Mouse (Mus musculus): ENCODE measurements around the gene Pdzd8. TPM values are rescaled to one million over a fixed set of nuclear protein-coding genes. Genes with fewer than 3 reads are reported as not detected.

Gene Pdzd8
- polyA plus RNA-seq, 1 experiment, result 11.8 TPM

DNA sequence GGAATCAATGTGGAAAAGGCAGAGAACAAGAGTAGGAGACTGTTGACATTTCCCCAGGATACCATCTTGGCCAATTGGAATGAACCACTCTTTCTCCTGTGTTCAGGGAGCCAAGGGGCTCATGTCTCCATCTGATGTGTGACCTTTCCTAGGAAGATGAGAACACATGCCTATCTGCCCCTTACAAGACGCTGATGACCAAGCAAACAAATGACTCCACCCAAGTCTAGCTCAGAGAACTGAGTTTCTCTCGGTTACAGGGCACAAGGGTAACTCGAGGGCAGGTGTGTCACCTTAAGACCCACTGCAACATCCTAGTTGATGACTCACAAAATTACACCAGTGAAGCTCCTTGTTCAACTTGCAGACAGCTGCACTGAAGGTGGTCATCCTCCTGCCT lies 18.1 kb upstream of the Pdzd8 start:
- Histone ChIP-seq H3K27ac (ENCODE audit: insufficient read depth, low read depth, low read length) (no peak overlapping the region), H3K36me3 (ENCODE audit: control insufficient read depth, insufficient read depth, low read length) (no peaks in the 10 kb centered on the region), H3K4me1 (ENCODE audit: control insufficient read depth, insufficient read depth, insufficient read length, low read length) (peaks cover 23% of the 10 kb centered on the region; the same call in 1 of the 2 replicates), H3K4me3 (ENCODE audit: low read depth, low read length) (no peak overlapping the region), H3K27me3 (ENCODE audit: control insufficient read depth, insufficient read depth, low read length) (no peaks in the 10 kb centered on the region)
- no peak for TF ChIP-seq CTCF (IDR thresholded peaks at IDR 0.05; ENCODE audit: extremely low read depth, insufficient read length, insufficient replicate concordance, low read depth, low read length)
- no peak for TF ChIP-seq POLR2A (IDR thresholded peaks at IDR 0.05; ENCODE audit: low read depth, low read length)
- 64% methylated on average over 3 of the region's 3 CpGs for WGBS

DNA sequence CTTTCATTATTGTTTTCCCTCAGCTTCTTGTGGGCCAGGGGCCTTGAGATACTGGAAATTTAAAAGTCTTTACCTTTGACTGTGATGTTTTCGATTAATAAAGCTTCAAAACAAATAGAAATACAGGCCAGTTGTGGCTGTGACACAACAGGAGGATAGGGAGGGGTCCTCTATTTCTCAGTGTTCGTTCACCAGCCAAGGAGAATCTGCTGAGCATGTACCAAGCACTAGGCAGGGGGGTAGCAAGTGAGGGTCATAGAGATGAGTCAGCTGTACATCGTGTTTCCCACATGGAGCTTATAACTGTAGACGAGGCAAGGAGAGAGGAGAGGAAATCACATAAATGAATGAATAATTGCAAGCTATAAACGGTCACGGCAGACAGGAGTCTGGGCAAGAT lies 17.1 kb upstream of the Pdzd8 start:
- Histone ChIP-seq H3K27ac (ENCODE audit: insufficient read depth, low read depth, low read length) (no peak overlapping the region), H3K36me3 (ENCODE audit: control insufficient read depth, insufficient read depth, low read length) (no peaks in the 10 kb centered on the region), H3K27me3 (ENCODE audit: control insufficient read depth, insufficient read depth, low read length) (no peaks in the 10 kb centered on the region), H3K4me3 (ENCODE audit: low read depth, low read length) (no peak overlapping the region), H3K4me1 (ENCODE audit: control insufficient read depth, insufficient read depth, insufficient read length, low read length) (peaks cover 20% of the 10 kb centered on the region; the same call in 1 of the 2 replicates)
- TF ChIP-seq CTCF (IDR thresholded peaks at IDR 0.05; ENCODE audit: extremely low read depth, insufficient read length, insufficient replicate concordance, low read depth, low read length) (no peak), POLR2A (IDR thresholded peaks at IDR 0.05; ENCODE audit: low read depth, low read length) (no peak)
- WGBS, result 83% methylated on average over 6 of the region's 6 CpGs

DNA sequence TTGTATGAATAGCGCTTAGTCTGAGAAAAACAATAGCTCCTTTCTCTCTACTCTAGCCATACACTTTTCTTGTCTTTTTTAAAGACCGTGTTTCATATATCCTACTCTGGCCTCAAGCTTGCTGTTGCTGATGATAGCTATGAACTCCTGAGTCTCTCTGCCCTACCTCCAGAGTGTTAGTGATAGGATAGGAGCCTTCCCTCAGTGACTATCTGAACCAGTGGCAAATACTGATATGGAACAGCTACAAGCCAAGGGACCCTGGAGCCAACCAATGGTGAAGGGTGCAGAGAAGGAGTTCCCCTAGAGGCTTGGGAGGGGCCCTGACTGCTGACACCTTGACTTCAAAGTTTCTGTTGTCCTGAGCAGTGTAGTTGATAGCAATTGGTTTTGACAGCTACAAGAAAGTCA lies 14.9 kb upstream of the Pdzd8 start:
- TF ChIP-seq POLR2A (IDR thresholded peaks at IDR 0.05; ENCODE audit: low read depth, low read length), result no peak
- 28% methylated on average over 2 of the region's 2 CpGs for WGBS

DNA sequence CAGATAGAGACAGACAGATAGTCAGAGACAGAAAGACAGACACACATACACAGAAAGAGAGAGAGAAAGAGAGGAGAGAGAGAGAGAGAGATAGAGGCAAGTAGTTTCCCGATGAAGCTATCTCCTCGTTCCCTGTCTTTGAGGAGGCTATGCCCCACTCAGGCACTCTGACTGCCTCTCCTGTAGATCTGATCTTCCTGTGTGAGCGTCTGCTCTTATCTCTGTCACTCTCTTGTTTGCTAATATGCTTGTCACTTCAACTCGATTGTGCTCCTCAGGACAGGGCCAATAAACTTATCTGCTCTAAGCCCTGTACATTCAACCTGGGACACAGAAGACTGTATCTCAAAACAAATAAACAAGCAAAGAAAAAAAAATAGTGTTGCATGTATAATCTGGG lies 13.6 kb upstream of the Pdzd8 start:
- WGBS, result 33% methylated on average over 4 of the region's 4 CpGs
- Histone ChIP-seq H3K36me3 (ENCODE audit: control insufficient read depth, insufficient read depth, low read length) (no peaks in the 10 kb centered on the region), H3K27ac (ENCODE audit: insufficient read depth, low read depth, low read length) (no peak overlapping the region), H3K4me3 (ENCODE audit: low read depth, low read length) (no peak overlapping the region), H3K4me1 (ENCODE audit: control insufficient read depth, insufficient read depth, insufficient read length, low read length) (peaks cover 2% of the 10 kb centered on the region; the same call in 1 of the 2 replicates), H3K27me3 (ENCODE audit: control insufficient read depth, insufficient read depth, low read length) (no peaks in the 10 kb centered on the region)
- TF ChIP-seq CTCF (IDR thresholded peaks at IDR 0.05; ENCODE audit: extremely low read depth, insufficient read length, insufficient replicate concordance, low read depth, low read length), result no peak
- TF ChIP-seq POLR2A (IDR thresholded peaks at IDR 0.05; ENCODE audit: low read depth, low read length), result no peak

More for the DNA sequence above, 14.9 kb upstream of the Pdzd8 start:
- Histone ChIP-seq H3K27me3 (ENCODE audit: control insufficient read depth, insufficient read depth, low read length) (no peaks in the 10 kb centered on the region), H3K27ac (ENCODE audit: insufficient read depth, low read depth, low read length) (no peak overlapping the region), H3K4me3 (ENCODE audit: low read depth, low read length) (no peak overlapping the region), H3K36me3 (ENCODE audit: control insufficient read depth, insufficient read depth, low read length) (no peaks in the 10 kb centered on the region), H3K4me1 (ENCODE audit: control insufficient read depth, insufficient read depth, insufficient read length, low read length) (peaks cover 8% of the 10 kb centered on the region; the same call in 1 of the 2 replicates)

DNA sequence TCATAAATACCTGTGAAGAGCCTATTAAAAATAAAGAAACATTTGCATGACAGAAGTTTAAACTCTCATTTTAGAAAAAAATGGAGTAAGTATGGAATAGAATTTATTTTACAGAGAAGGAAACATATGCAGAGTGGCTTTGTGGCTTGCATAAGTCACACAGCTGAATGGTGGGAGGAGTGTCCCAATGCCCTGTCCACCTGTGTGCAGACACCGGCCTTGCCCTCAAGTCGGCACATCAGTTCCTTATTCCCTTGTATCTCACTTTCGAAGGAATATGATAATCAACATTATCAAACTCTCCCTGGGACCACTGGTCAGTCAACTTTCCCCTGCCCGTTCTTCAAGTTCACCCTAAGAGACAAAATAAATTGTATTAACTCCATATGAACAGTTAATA lies 12.3 kb upstream of the Pdzd8 start:
- TF ChIP-seq CTCF (IDR thresholded peaks at IDR 0.05; ENCODE audit: extremely low read depth, insufficient read length, insufficient replicate concordance, low read depth, low read length), result no peak
- TF ChIP-seq POLR2A (IDR thresholded peaks at IDR 0.05; ENCODE audit: low read depth, low read length), result no peak
- Histone ChIP-seq H3K27ac (ENCODE audit: insufficient read depth, low read depth, low read length) (no peak overlapping the region), H3K4me1 (ENCODE audit: control insufficient read depth, insufficient read depth, insufficient read length, low read length) (peaks cover 2% of the 10 kb centered on the region; the same call in 1 of the 2 replicates), H3K27me3 (ENCODE audit: control insufficient read depth, insufficient read depth, low read length) (no peaks in the 10 kb centered on the region), H3K4me3 (ENCODE audit: low read depth, low read length) (no peak overlapping the region), H3K36me3 (ENCODE audit: control insufficient read depth, insufficient read depth, low read length) (no peaks in the 10 kb centered on the region)
- 62% methylated on average over 4 of the region's 4 CpGs for WGBS

DNA sequence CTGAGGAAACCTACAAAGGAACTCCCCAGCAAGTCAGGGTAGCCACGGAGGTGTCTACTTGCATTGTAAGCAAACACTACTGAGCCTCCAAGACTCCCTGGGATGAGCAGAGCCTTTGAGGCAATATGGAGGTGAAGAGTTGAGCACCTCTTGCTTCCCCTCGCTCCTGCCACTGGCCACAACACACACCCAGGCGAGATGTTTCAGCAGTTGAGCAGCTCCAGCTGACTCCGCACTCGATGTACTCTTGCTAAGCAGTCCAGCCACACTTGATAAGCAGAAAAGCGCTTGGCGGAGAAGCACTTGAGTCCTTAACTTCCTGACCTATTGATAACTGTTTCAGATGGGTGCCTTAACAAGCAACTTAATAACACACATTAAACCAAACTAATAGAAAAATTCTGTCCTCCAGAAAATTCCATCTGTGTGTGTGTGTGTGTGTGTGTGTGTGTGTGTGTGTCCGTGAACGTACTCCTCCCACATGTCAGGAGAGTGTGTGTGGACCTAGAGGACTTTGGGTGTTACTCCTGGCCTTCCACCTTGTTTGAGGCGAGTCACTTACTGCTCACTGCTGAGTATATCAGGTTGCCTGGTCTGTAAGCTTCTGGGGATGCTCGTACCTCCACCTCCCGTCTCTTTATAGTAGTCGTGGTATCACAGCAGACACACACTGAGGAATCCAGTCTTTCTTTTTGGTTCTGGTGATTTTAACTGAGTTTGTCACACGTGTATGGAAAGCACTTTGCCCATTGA lies 11.4 kb upstream of the Pdzd8 start:
- Histone ChIP-seq H3K27ac (ENCODE audit: insufficient read depth, low read depth, low read length) (no peak overlapping the region), H3K27me3 (ENCODE audit: control insufficient read depth, insufficient read depth, low read length) (no peaks in the 10 kb centered on the region), H3K36me3 (ENCODE audit: control insufficient read depth, insufficient read depth, low read length) (no peaks in the 10 kb centered on the region), H3K4me3 (ENCODE audit: low read depth, low read length) (no peak overlapping the region), H3K4me1 (ENCODE audit: control insufficient read depth, insufficient read depth, insufficient read length, low read length) (peaks cover 2% of the 10 kb centered on the region; the same call in 1 of the 2 replicates)
- TF ChIP-seq POLR2A (IDR thresholded peaks at IDR 0.05; ENCODE audit: low read depth, low read length), result no peak
- no peak for TF ChIP-seq CTCF (IDR thresholded peaks at IDR 0.05; ENCODE audit: extremely low read depth, insufficient read length, insufficient replicate concordance, low read depth, low read length)
- 79% methylated on average over 14 of the region's 14 CpGs for WGBS

DNA sequence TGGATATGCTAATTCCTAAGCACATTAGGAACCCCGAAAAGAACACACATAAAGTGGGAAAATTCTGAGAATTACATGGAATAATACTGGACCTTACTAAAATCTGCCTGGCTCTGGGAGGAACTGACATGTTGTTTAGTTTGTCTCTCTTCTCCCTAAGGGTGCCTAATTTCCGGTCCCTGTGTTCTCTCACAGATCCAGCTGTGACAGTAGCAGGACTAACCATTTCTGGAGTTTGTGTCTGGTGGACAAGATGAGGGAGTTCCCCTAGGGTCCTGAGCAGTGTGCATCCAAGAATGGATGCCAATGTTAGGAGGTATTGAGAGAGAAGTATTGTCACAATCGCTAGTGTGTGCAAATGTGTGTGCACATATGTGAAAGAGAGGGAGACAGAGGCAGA lies 10.8 kb upstream of the Pdzd8 start:
- Histone ChIP-seq H3K27ac (ENCODE audit: insufficient read depth, low read depth, low read length) (no peak overlapping the region), H3K4me1 (ENCODE audit: control insufficient read depth, insufficient read depth, insufficient read length, low read length) (peaks cover 2% of the 10 kb centered on the region; the same call in 1 of the 2 replicates), H3K4me3 (ENCODE audit: low read depth, low read length) (no peak overlapping the region), H3K27me3 (ENCODE audit: control insufficient read depth, insufficient read depth, low read length) (no peaks in the 10 kb centered on the region), H3K36me3 (ENCODE audit: control insufficient read depth, insufficient read depth, low read length) (no peaks in the 10 kb centered on the region)
- 83% methylated on average over 3 of the region's 3 CpGs for WGBS
- TF ChIP-seq CTCF (IDR thresholded peaks at IDR 0.05; ENCODE audit: extremely low read depth, insufficient read length, insufficient replicate concordance, low read depth, low read length), result no peak
- no peak for TF ChIP-seq POLR2A (IDR thresholded peaks at IDR 0.05; ENCODE audit: low read depth, low read length)
